Mouse (Mus musculus) forebrain, embryonic 15.5 days (tissue): ENCODE data around the gene Pim1. TPM values are rescaled to one million over a fixed set of nuclear protein-coding genes. Genes with fewer than 3 reads are reported as not detected.
"Not testable (repeated sequence)": the region's sequence is repeated elsewhere in the genome, so short reads cannot be mapped to it uniquely, and the experiment has no call there.

Experiments
- ATAC-seq: fragments of 200-750 bp; cut with Nextera tagmentation; replicated peaks from 2 replicates; pipeline ENCODE4 v1.8.0; 2017; ENCODE audit warnings: mild to moderate bottlenecking, moderate TSS enrichment, moderate library complexity
- H3K27ac ChIP-seq: fragments of 300-500 bp; sonication (generic); replicated peaks from 2 replicates; pipeline ENCODE4 v1.5.1; 2015; ENCODE audit warnings: mild to moderate bottlenecking, inconsistent platforms
- H3K27me3 ChIP-seq: fragments of 300-500 bp; sonication (generic); 2 replicates; pipeline ENCODE4 v1.6.1; 2015; ENCODE audit warnings: inconsistent platforms
- H3K36me3 ChIP-seq: fragments of 300-500 bp; sonication (generic); 2 replicates; pipeline ENCODE4 v1.6.1; 2015; ENCODE audit warnings: mild to moderate bottlenecking, inconsistent platforms
- H3K4me1 ChIP-seq: fragments of 300-500 bp; sonication (generic); 2 replicates; pipeline ENCODE4 v1.6.1; 2015; ENCODE audit warnings: inconsistent platforms
- H3K4me2 ChIP-seq: fragments of 300-500 bp; sonication (generic); replicated peaks from 2 replicates; pipeline ENCODE4 v1.6.1; 2015; ENCODE audit warnings: mild to moderate bottlenecking, inconsistent platforms
- H3K4me3 ChIP-seq: fragments of 300-500 bp; sonication (generic); 2 replicates; pipeline ENCODE4 v1.5.1; 2015; ENCODE audit warnings: mild to moderate bottlenecking, inconsistent platforms
- H3K9ac ChIP-seq: fragments of 300-500 bp; sonication (generic); replicated peaks from 2 replicates; pipeline ENCODE4 v1.6.1; 2015; ENCODE audit warnings: mild to moderate bottlenecking, inconsistent platforms
- H3K9me3 ChIP-seq: fragments of 300-500 bp; sonication (generic); 2 replicates; pipeline ENCODE4 v1.6.1; 2016; ENCODE audit warnings: inconsistent platforms
- WGBS: fragments of 180-500 bp; shearing (Covaris S2); methylation state at CpG from one replicate; pipeline ENCODE4 v1.1.7; 2015; ENCODE audit warnings: mixed read lengths; 5-methylcytosine and 5-hydroxymethylcytosine counted together
- polyA plus RNA-seq: library from polyadenylated mRNA; unstranded; fragments of >200 nt; fragmentation: Nextera tagmentation; extraction: Ambion mirVana; gene quantifications from 2 replicates; pipeline ENCODE4 v1.2.1, GENCODE M21; 2015

The Pim1 gene
- polyA plus RNA-seq, 1 experiment from 2014 or later = 15.6 TPM

- H3K27ac ChIP-seq = no peak overlapping the region
- 0 out of 2 replicates have a peak, but pooled peaks have one; percentile 51 for ATAC-seq
Measured at GRCm38 (mm10) chr17:29514435-29514834, 23.9 kb downstream of the Pim1 start.

DNA sequence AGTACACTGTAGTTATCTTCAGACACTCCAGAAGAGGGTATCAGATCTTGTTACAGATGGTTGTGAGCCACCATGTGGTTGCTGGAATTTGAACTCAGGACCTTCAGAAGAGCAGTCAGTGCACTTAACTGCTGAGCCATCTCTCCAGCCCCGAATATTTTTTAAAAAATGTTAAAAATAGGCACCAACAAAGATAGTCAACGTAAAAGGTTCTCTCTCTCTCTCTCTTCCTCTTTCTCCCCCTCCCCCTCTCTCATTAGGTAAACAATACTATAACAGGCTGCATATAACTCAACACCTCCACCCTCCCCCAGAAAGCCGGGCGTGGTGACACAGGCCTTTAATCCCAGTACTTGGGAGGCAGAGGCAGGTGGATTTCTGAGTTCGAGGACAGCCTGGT, 28.1 kb downstream of the Pim1 start:
- H3K27me3 ChIP-seq, H3K4me3 ChIP-seq, H3K36me3 ChIP-seq, H3K9ac ChIP-seq, H3K27ac ChIP-seq, H3K4me2 ChIP-seq, H3K4me1 ChIP-seq, ATAC-seq, H3K9me3 ChIP-seq: not testable (repeated sequence)
- 91% methylated on average over 5 of the region's 5 CpGs for WGBS

More at GRCm38 (mm10) chr17:29514435-29514834, 23.9 kb downstream of the Pim1 start:
- Histone ChIP-seq H3K36me3 (no peaks in the 10 kb centered on the region), H3K9me3 (no peaks in the 10 kb centered on the region), H3K4me1 (no peaks in the 10 kb centered on the region), H3K9ac (no peak overlapping the region), H3K4me2 (no peak overlapping the region), H3K27me3 (no peaks in the 10 kb centered on the region), H3K4me3 (no peak overlapping the region)
- 2% methylated on average over 11 of the region's 11 CpGs for WGBS

- 75% methylated on average over 8 of the region's 8 CpGs for WGBS
- Histone ChIP-seq H3K4me1 (no peaks in the 10 kb centered on the region), H3K9ac (no peak overlapping the region), H3K4me3 (no peak overlapping the region), H3K4me2 (no peak overlapping the region), H3K27me3 (no peaks in the 10 kb centered on the region), H3K9me3 (no peaks in the 10 kb centered on the region), H3K36me3 (no peaks in the 10 kb centered on the region), H3K27ac (no peak overlapping the region)
- ATAC-seq = no peak
Measured at GRCm38 (mm10) chr17:29519731-29520130, 29.2 kb downstream of the Pim1 start.

- H3K27me3 ChIP-seq = no peaks in the 10 kb centered on the region
- H3K4me1 ChIP-seq = no peaks in the 10 kb centered on the region
- no peak overlapping the region for H3K9ac ChIP-seq
- no peak overlapping the region for H3K4me2 ChIP-seq
- no peak overlapping the region for H3K4me3 ChIP-seq
- H3K9me3 ChIP-seq = no peaks in the 10 kb centered on the region
- WGBS = 77% methylated on average over 2 of the region's 2 CpGs
- H3K36me3 ChIP-seq = no peaks in the 10 kb centered on the region
- no peak for ATAC-seq
- H3K27ac ChIP-seq = no peak overlapping the region
Measured at GRCm38 (mm10) chr17:29525613-29526012, 35.1 kb downstream of the Pim1 start.

DNA sequence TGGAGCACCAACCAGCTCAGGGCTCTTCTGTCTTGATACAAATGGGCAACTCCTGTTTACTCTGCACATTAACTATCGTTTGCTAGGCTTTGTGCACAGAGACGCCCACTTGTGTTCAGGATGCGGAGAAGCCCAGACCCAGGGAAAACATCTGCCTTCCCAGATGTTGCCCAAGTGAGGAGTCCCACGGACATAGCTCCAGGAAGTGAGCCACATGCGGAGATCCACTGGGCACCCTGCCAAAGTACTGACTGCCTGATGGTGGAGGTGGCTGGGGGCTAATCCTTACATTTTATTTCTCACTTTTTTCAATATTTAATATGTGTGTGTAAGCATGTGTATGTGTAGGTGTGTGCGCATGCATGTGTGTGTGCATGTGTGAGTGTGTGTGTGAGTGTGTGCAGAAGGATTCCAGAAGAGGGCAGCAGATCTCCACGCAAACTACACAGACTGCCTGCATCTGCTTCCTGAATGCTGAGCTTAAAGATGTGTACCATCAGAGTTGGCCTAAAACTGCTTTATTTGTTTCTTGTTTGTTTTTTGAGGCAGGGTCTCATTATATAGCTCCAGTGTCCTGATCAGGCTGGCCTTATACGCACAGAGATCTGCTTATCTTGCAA, 38.1 kb downstream of the Pim1 start:
- Histone ChIP-seq H3K4me3 (no peak overlapping the region), H3K27me3 (no peaks in the 10 kb centered on the region), H3K36me3 (no peaks in the 10 kb centered on the region), H3K4me2 (no peak overlapping the region), H3K4me1 (no peaks in the 10 kb centered on the region), H3K9ac (no peak overlapping the region), H3K9me3 (no peaks in the 10 kb centered on the region), H3K27ac (no peak overlapping the region)
- no peak for ATAC-seq
- 81% methylated on average over 8 of the region's 8 CpGs for WGBS

- no peaks in the 10 kb centered on the region for H3K4me1 ChIP-seq
- H3K4me3 ChIP-seq = no peak overlapping the region
- H3K36me3 ChIP-seq = no peaks in the 10 kb centered on the region
- no peak for ATAC-seq
- H3K27me3 ChIP-seq = no peaks in the 10 kb centered on the region
- 88% methylated on average over 4 of the region's 6 CpGs for WGBS
- H3K9ac ChIP-seq = no peak overlapping the region
- no peaks in the 10 kb centered on the region for H3K9me3 ChIP-seq
- no peak overlapping the region for H3K27ac ChIP-seq
- no peak overlapping the region for H3K4me2 ChIP-seq
Measured at GRCm38 (mm10) chr17:29530508-29530907, 40.0 kb downstream of the Pim1 start.

GRCm38 (mm10) chr17:29531278-29531677, 40.7 kb downstream of the Pim1 start:
- ATAC-seq = no peak
- Histone ChIP-seq H3K4me1 (no peaks in the 10 kb centered on the region), H3K36me3 (no peaks in the 10 kb centered on the region), H3K9me3 (no peaks in the 10 kb centered on the region), H3K27ac (no peak overlapping the region), H3K4me2 (no peak overlapping the region), H3K27me3 (no peaks in the 10 kb centered on the region), H3K4me3 (no peak overlapping the region), H3K9ac (no peak overlapping the region)
- 80% methylated on average over 9 of the region's 9 CpGs for WGBS

DNA sequence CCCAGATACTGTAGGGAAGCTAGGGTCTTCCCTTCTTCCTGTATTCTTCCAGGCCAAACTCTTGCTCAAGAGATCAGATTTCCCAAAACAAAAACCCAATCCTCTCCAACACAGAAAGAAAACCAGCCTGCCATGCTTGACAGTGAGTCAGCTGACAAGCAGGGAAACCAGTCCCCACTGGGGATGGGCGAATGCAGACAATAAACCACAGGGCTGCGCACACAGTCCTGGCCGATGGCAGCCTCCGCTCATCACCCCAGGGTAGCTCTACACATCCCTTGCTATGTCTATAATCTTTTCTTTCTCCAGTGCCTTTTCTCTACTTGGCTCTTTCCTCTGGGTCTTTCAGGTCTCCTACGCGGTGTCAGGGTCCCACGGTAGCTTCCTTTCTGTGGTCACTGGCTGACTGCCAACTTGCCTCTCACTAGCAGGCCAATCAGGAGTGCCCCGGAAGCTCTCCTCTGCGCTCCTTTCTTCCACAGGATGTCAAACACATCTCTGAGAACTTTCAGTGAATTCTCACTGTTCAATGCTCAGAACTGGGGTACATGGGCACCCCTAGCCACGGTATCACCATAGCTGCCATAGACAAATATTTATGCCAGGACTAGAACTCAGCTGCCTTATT, 41.3 kb downstream of the Pim1 start:
- 43% methylated on average over 10 of the region's 10 CpGs for WGBS
- Histone ChIP-seq H3K4me1 (no peaks in the 10 kb centered on the region), H3K9ac (no peak overlapping the region), H3K4me2 (no peak overlapping the region), H3K9me3 (no peaks in the 10 kb centered on the region), H3K36me3 (no peaks in the 10 kb centered on the region), H3K4me3 (no peak overlapping the region), H3K27ac (no peak overlapping the region), H3K27me3 (no peaks in the 10 kb centered on the region)
- ATAC-seq = no peak

- no peak overlapping the region for H3K27ac ChIP-seq
- no peaks in the 10 kb centered on the region for H3K4me1 ChIP-seq
- WGBS = 91% methylated on average over 11 of the region's 11 CpGs
- H3K4me3 ChIP-seq = no peak overlapping the region
- H3K4me2 ChIP-seq = no peak overlapping the region
- no peak for ATAC-seq
- H3K36me3 ChIP-seq = no peaks in the 10 kb centered on the region
- H3K27me3 ChIP-seq = no peaks in the 10 kb centered on the region
- no peak overlapping the region for H3K9ac ChIP-seq
- H3K9me3 ChIP-seq = no peaks in the 10 kb centered on the region
Measured at GRCm38 (mm10) chr17:29533866-29534265, 43.3 kb downstream of the Pim1 start.

DNA sequence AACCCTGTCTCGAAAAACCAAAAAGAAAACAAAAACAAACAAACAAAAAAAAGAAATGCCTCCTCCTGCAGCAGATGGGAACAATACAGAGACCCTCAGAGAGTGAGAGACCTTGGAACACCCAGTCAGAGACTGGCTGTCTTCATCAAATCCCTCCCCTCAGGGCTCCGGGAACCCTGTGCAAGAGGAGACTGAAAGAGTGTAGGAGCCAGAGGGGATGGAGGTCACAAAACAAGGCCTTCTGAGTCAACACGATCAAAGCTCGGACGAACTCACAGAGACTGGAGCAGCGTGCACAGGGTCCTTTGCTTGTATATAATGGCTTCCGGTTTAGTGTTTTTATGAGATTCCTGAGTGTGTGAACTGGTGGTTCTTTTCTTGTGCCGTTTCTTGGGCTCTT, 49.9 kb downstream of the Pim1 start:
- no peak for ATAC-seq

GRCm38 (mm10) chr17:29541419-29541818, 50.9 kb downstream of the Pim1 start:
- no peaks in the 10 kb centered on the region for H3K27me3 ChIP-seq
- no peak overlapping the region for H3K9ac ChIP-seq

More for the DNA sequence above, 49.9 kb downstream of the Pim1 start:
- 88% methylated on average over 8 of the region's 8 CpGs for WGBS
- no peaks in the 10 kb centered on the region for H3K4me1 ChIP-seq
- no peaks in the 10 kb centered on the region for H3K27me3 ChIP-seq
- no peaks in the 10 kb centered on the region for H3K9me3 ChIP-seq
- H3K4me2 ChIP-seq = no peak overlapping the region
- H3K36me3 ChIP-seq = no peaks in the 10 kb centered on the region
- no peak overlapping the region for H3K4me3 ChIP-seq
- no peak overlapping the region for H3K27ac ChIP-seq
- no peak overlapping the region for H3K9ac ChIP-seq

DNA sequence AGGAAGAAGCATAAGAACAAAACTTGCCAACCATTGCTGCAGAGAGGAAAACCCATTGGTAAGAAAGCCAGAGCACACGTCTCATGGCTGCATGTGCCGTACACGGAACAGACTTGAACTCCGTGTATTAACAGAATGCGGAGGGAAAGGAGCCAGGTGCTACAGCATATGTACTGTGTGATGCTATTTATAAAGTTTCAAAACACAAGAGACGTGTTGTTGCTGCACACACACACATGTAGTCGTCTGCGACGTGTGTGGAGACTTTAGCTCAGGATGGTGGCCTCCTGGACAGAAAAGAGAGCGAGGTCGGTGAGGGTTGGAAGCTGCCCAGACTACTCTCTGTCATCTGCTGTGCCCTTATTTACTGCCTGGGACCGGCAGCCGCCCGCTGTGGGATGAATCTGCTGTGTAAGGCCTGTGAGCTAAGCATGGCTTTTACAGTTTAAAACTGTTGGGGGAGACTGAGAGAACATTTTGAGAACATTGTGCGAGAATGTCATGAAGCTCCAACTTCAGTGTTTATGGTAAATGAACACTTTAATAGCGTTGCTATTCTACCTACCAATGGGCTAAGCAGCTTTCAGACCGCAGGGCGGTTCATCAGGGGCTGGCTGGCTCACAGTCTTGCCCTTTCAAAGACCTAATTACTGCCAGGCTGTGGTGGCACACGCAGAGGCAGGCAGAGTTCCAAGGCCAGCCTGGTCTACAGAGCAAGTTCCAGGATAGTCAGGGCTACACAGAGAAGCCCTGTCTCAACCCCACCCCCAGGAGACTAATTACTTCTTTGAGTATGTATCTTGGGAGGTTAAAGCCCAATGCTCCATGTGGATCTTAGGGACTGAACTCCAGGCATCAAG, 52.5 kb downstream of the Pim1 start:
- H3K9me3 ChIP-seq = no peaks in the 10 kb centered on the region
- 72% methylated on average over 19 of the region's 19 CpGs for WGBS
- no peaks in the 10 kb centered on the region for H3K36me3 ChIP-seq
- no peak overlapping the region for H3K9ac ChIP-seq
- ATAC-seq = no peak
- H3K4me2 ChIP-seq = no peak overlapping the region
- no peak overlapping the region for H3K27ac ChIP-seq
- H3K27me3 ChIP-seq = no peaks in the 10 kb centered on the region
- H3K4me1 ChIP-seq = no peaks in the 10 kb centered on the region
- H3K4me3 ChIP-seq = no peak overlapping the region

More at GRCm38 (mm10) chr17:29541419-29541818, 50.9 kb downstream of the Pim1 start:
- H3K36me3 ChIP-seq = no peaks in the 10 kb centered on the region
- ATAC-seq = no peak
- WGBS = 74% methylated on average over 14 of the region's 14 CpGs
- H3K27ac ChIP-seq = no peak overlapping the region
- no peak overlapping the region for H3K4me2 ChIP-seq
- no peaks in the 10 kb centered on the region for H3K9me3 ChIP-seq
- no peaks in the 10 kb centered on the region for H3K4me1 ChIP-seq
- H3K4me3 ChIP-seq = no peak overlapping the region
